Mouse (Mus musculus): ENCODE results near the gene Endou. TPM values are rescaled to one million over a fixed set of nuclear protein-coding genes. Genes with fewer than 3 reads are reported as not detected.

Endou gene
- polyA plus RNA-seq, 1 experiment, result 0.51 TPM

- Histone ChIP-seq H3K4me3 (ENCODE audit: low read depth, low read length) (no peak overlapping the region), H3K4me1 (ENCODE audit: control insufficient read depth, insufficient read depth, insufficient read length, low read length) (peaks cover 5% of the 10 kb centered on the region), H3K27me3 (ENCODE audit: control insufficient read depth, insufficient read depth, low read length) (peaks cover 5% of the 10 kb centered on the region; the same call in 1 of the 2 replicates), H3K36me3 (ENCODE audit: control insufficient read depth, insufficient read depth, low read length) (no peaks in the 10 kb centered on the region), H3K27ac (ENCODE audit: insufficient read depth, low read depth, low read length) (0 out of 2 replicates have a peak overlapping the region, but pooled peaks have one; percentile 30)
- TF ChIP-seq POLR2A (IDR thresholded peaks at IDR 0.05; ENCODE audit: low read depth, low read length) (no peak), CTCF (IDR thresholded peaks at IDR 0.05; ENCODE audit: extremely low read depth, insufficient read length, insufficient replicate concordance, low read depth, low read length) (no peak)
- 19% methylated on average over 5 of the region's 5 CpGs for WGBS
Observed at GRCm38 (mm10) chr15:97773108-97773507, 42.0 kb upstream of the Endou start.

GRCm38 (mm10) chr15:97770280-97770679 lies 39.1 kb upstream of the Endou start:
- 74% methylated on average over 8 of the region's 8 CpGs for WGBS
- TF ChIP-seq CTCF (IDR thresholded peaks at IDR 0.05; ENCODE audit: extremely low read depth, insufficient read length, insufficient replicate concordance, low read depth, low read length), result no peak
- TF ChIP-seq POLR2A (IDR thresholded peaks at IDR 0.05; ENCODE audit: low read depth, low read length), result no peak
- no peak overlapping the region for H3K4me3 ChIP-seq (ENCODE audit: low read depth, low read length)

GRCm38 (mm10) chr15:97768192-97768591 lies 37.1 kb upstream of the Endou start:
- peaks cover 12% of the 10 kb centered on the region for H3K4me1 ChIP-seq (ENCODE audit: control insufficient read depth, insufficient read depth, insufficient read length, low read length)
- no peak for TF ChIP-seq CTCF (IDR thresholded peaks at IDR 0.05; ENCODE audit: extremely low read depth, insufficient read length, insufficient replicate concordance, low read depth, low read length)
- no peak for TF ChIP-seq POLR2A (IDR thresholded peaks at IDR 0.05; ENCODE audit: low read depth, low read length)
- H3K27ac ChIP-seq (ENCODE audit: insufficient read depth, low read depth, low read length), result peak overlapping the region; percentile 59
- peaks cover 21% of the 10 kb centered on the region for H3K27me3 ChIP-seq (ENCODE audit: control insufficient read depth, insufficient read depth, low read length)
- 3% methylated on average over 18 of the region's 18 CpGs for WGBS
- peak overlapping the region; percentile 70 for H3K4me3 ChIP-seq (ENCODE audit: low read depth, low read length)
- H3K36me3 ChIP-seq (ENCODE audit: control insufficient read depth, insufficient read depth, low read length), result no peaks in the 10 kb centered on the region

More at GRCm38 (mm10) chr15:97770280-97770679, 39.1 kb upstream of the Endou start:
- peaks cover 12% of the 10 kb centered on the region for H3K4me1 ChIP-seq (ENCODE audit: control insufficient read depth, insufficient read depth, insufficient read length, low read length)
- H3K27ac ChIP-seq (ENCODE audit: insufficient read depth, low read depth, low read length), result no peak overlapping the region
- peaks cover 21% of the 10 kb centered on the region for H3K27me3 ChIP-seq (ENCODE audit: control insufficient read depth, insufficient read depth, low read length)
- no peaks in the 10 kb centered on the region for H3K36me3 ChIP-seq (ENCODE audit: control insufficient read depth, insufficient read depth, low read length)

- peak within 1 kb of the TSS; percentile 63 for H3K27ac ChIP-seq (ENCODE audit: insufficient read depth, low read depth, low read length)
- TF ChIP-seq POLR2A (IDR thresholded peaks at IDR 0.05; ENCODE audit: low read depth, low read length) (no peak), CTCF (IDR thresholded peaks at IDR 0.05; ENCODE audit: extremely low read depth, insufficient read length, insufficient replicate concordance, low read depth, low read length) (peak; percentile 49; the same call in 1 of the 2 replicates)
- H3K4me3 ChIP-seq (ENCODE audit: low read depth, low read length), result peak within 1 kb of the TSS; percentile 70
- peaks cover 21% of the 10 kb centered on the region for H3K27me3 ChIP-seq (ENCODE audit: control insufficient read depth, insufficient read depth, low read length)
- 2% methylated on average over 44 of the region's 44 CpGs for WGBS
- H3K36me3 ChIP-seq (ENCODE audit: control insufficient read depth, insufficient read depth, low read length), result no peaks in the 10 kb centered on the region
- peaks cover 9% of the 10 kb centered on the region for H3K4me1 ChIP-seq (ENCODE audit: control insufficient read depth, insufficient read depth, insufficient read length, low read length)
Observed at GRCm38 (mm10) chr15:97767280-97768186, 36.4 kb upstream of the Endou start, which contains the start of gene Rapgef3. Gene Rapgef3 (minus strand): TSS chr15:97767972.

- TF ChIP-seq POLR2A (IDR thresholded peaks at IDR 0.05; ENCODE audit: low read depth, low read length) (no peak), CTCF (IDR thresholded peaks at IDR 0.05; ENCODE audit: extremely low read depth, insufficient read length, insufficient replicate concordance, low read depth, low read length) (no peak)
- peaks cover 9% of the 10 kb centered on the region for H3K4me1 ChIP-seq (ENCODE audit: control insufficient read depth, insufficient read depth, insufficient read length, low read length)
- peak overlapping the region; percentile 70 for H3K4me3 ChIP-seq (ENCODE audit: low read depth, low read length)
- peaks cover 21% of the 10 kb centered on the region for H3K27me3 ChIP-seq (ENCODE audit: control insufficient read depth, insufficient read depth, low read length)
- WGBS, result 20% methylated on average over 23 of the region's 23 CpGs
- H3K27ac ChIP-seq (ENCODE audit: insufficient read depth, low read depth, low read length), result peak overlapping the region; percentile 63
- no peaks in the 10 kb centered on the region for H3K36me3 ChIP-seq (ENCODE audit: control insufficient read depth, insufficient read depth, low read length)
Observed at GRCm38 (mm10) chr15:97766594-97767279, 35.6 kb upstream of the Endou start.

- peaks cover 9% of the 10 kb centered on the region for H3K4me1 ChIP-seq (ENCODE audit: control insufficient read depth, insufficient read depth, insufficient read length, low read length)
- peaks cover 21% of the 10 kb centered on the region for H3K27me3 ChIP-seq (ENCODE audit: control insufficient read depth, insufficient read depth, low read length)
- TF ChIP-seq POLR2A (IDR thresholded peaks at IDR 0.05; ENCODE audit: low read depth, low read length), result no peak
- TF ChIP-seq CTCF (IDR thresholded peaks at IDR 0.05; ENCODE audit: extremely low read depth, insufficient read length, insufficient replicate concordance, low read depth, low read length), result no peak
- WGBS, result 36% methylated on average over 8 of the region's 8 CpGs
- no peaks in the 10 kb centered on the region for H3K36me3 ChIP-seq (ENCODE audit: control insufficient read depth, insufficient read depth, low read length)
- peak overlapping the region; percentile 70 for H3K4me3 ChIP-seq (ENCODE audit: low read depth, low read length)
- H3K27ac ChIP-seq (ENCODE audit: insufficient read depth, low read depth, low read length), result peak overlapping the region; percentile 63
Observed at GRCm38 (mm10) chr15:97766194-97766593, 35.1 kb upstream of the Endou start.

Measured in small intestine, adult 2 months (tissue).